Mouse (Mus musculus) gastrocnemius, adult 18-20 months (tissue): Measurements from ENCODE around the gene Tll2. TPM values are rescaled to one million over a fixed set of nuclear protein-coding genes. Genes with fewer than 3 reads are reported as not detected.

ENCODE experiments used
- total RNA-seq, 2 experiments: library from RNA; stranded (reverse); gene quantifications; 2 replicates each; pipeline ENCODE4 v1.2.3; 2021

Tll2 gene
- total RNA-seq, 2 experiments from 2014 or later: 0.07 TPM

Other genes starting within 250 kb of the Tll2 start
- gene Blnk, start 212.3 kb downstream of the Tll2 start, total RNA-seq: 1 to 10 TPM; 1.1 to 1.2 TPM
- gene Dntt, start 177.6 kb downstream of the Tll2 start, total RNA-seq: not detected
- not detected for gene Opalin, start 129.7 kb downstream of the Tll2 start, total RNA-seq
- gene Tm9sf3, start 57.2 kb upstream of the Tll2 start, total RNA-seq: 10 to 100 TPM; 58.8 to 65.0 TPM
- under 1 TPM; 0.07 to 0.43 TPM for gene Pik3ap1, start 178.3 kb upstream of the Tll2 start, total RNA-seq